15 mouse cellular contexts compared by ENCODE assay signal in the genomic region with DNA sequence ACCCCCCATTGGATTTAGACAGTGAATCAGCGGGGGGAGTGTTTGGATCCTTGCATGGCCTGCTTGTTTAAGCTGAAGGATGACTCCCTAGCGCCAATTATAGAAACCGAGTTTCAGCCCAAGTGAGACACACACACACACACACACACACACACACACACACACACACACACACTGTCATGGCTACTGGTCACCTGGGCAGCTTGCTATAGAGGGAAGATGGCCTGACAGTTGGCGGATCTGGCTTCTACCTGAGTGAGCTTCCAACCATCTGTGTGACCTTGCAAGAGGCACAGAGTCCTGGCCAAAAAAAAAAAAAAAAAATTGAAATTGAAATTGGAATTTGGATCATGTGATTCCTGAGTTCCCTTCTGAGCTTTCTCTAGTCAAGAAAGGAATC.
"Had no signal": no experiment of that assay in that cellular context is flagged by ENCODE, and none has a peak within 500 bp of the region (broad histone marks: within the 10 kb centered on the region; RNA-seq: fewer than 3 reads in every experiment).

No protein-coding gene starts in this region.

- DNase-seq: kidney, adult 9 months; kidney, postnatal 14 days; kidney, postnatal 4 days; layer of hippocampus, postnatal 36 days; liver, embryonic 13.5 days; lung, adult 2 months; lung, postnatal 14 days; lung, postnatal 4 days; midbrain, embryonic 14.5 days; right cerebral cortex, adult 18-20 months; right cerebral cortex, postnatal 14 days; right cerebral cortex, postnatal 4 days; thymus, adult 2 months; thymus, postnatal 14 days; thymus, postnatal 4 days had no signal
